Mouse (Mus musculus): Measurements from ENCODE around the gene Gpr39.
A peak's percentile ranks its signal among the peaks of the same experiment; 100 is the strongest.

- TF ChIP-seq CTCF (IDR thresholded peaks at IDR 0.05; ENCODE audit: control insufficient read depth, insufficient read depth, insufficient read length) (peak; percentile 62), MYOG (IDR thresholded peaks at IDR 0.05; ENCODE audit: control insufficient read depth, extremely low read depth, insufficient read length) (no peak), MAX (IDR thresholded peaks at IDR 0.05) (no peak), USF1 (IDR thresholded peaks at IDR 0.05; ENCODE audit: low read depth) (no peak), MYOD1 (IDR thresholded peaks at IDR 0.05; ENCODE audit: control insufficient read depth, insufficient read length, low read depth) (no peak), CEBPB (IDR thresholded peaks at IDR 0.05; ENCODE audit: low read depth) (no peak)
These were observed 113.0 kb downstream of the Gpr39 start for GRCm38 (mm10) chr1:125789804-125790203.
